Mouse (Mus musculus): Measurements from ENCODE around the gene Kif1b. TPM values are rescaled to one million over a fixed set of nuclear protein-coding genes. Genes with fewer than 3 reads are reported as not detected.

Gene Kif1b
- polyA plus RNA-seq, 1 experiment from 2014 or later = 15.2 TPM

- Histone ChIP-seq H3K4me2 (replicated peaks; ENCODE audit: low read depth) (no peak overlapping the region), H3K27ac (ENCODE audit: low read depth, low read length) (no peak overlapping the region), H3K4me1 (replicated peaks; ENCODE audit: control insufficient read depth, insufficient read depth, low read length) (no peaks in the 10 kb centered on the region), H3K9ac (ENCODE audit: low read depth, low read length) (no peak overlapping the region), H3K4me3 (ENCODE audit: low read depth, low read length) (no peak overlapping the region), H3K36me3 (ENCODE audit: control insufficient read depth, insufficient read depth) (peaks cover 35% of the 10 kb centered on the region), H3K9me3 (ENCODE audit: control insufficient read depth) (no peaks in the 10 kb centered on the region), H3K27me3 (replicated peaks; ENCODE audit: control insufficient read depth, insufficient read depth, low read length) (no peaks in the 10 kb centered on the region)
- no peak for ATAC-seq
- TF ChIP-seq CTCF (IDR thresholded peaks at IDR 0.05; ENCODE audit: low read depth) = no peak
- 97% methylated on average over 6 of the region's 6 CpGs for WGBS
Measured at GRCm38 (mm10) chr4:149270541-149270940, 37.0 kb downstream of the Kif1b start.

GRCm38 (mm10) chr4:149269026-149269425 lies 38.5 kb downstream of the Kif1b start:
- TF ChIP-seq CTCF (IDR thresholded peaks at IDR 0.05; ENCODE audit: low read depth) = no peak
- Histone ChIP-seq H3K9me3 (ENCODE audit: control insufficient read depth) (no peaks in the 10 kb centered on the region), H3K4me2 (replicated peaks; ENCODE audit: low read depth) (no peak overlapping the region), H3K36me3 (ENCODE audit: control insufficient read depth, insufficient read depth) (peaks cover 35% of the 10 kb centered on the region), H3K27ac (ENCODE audit: low read depth, low read length) (no peak overlapping the region), H3K9ac (ENCODE audit: low read depth, low read length) (no peak overlapping the region), H3K27me3 (replicated peaks; ENCODE audit: control insufficient read depth, insufficient read depth, low read length) (no peaks in the 10 kb centered on the region), H3K4me3 (ENCODE audit: low read depth, low read length) (no peak overlapping the region), H3K4me1 (replicated peaks; ENCODE audit: control insufficient read depth, insufficient read depth, low read length) (no peaks in the 10 kb centered on the region)
- WGBS = 65% methylated on average over 4 of the region's 4 CpGs
- ATAC-seq = no peak

GRCm38 (mm10) chr4:149264895-149265294 lies 42.6 kb downstream of the Kif1b start:
- Histone ChIP-seq H3K27me3 (replicated peaks; ENCODE audit: control insufficient read depth, insufficient read depth, low read length) (no peaks in the 10 kb centered on the region), H3K4me2 (replicated peaks; ENCODE audit: low read depth) (no peak overlapping the region), H3K36me3 (ENCODE audit: control insufficient read depth, insufficient read depth) (peaks cover 23% of the 10 kb centered on the region), H3K4me1 (replicated peaks; ENCODE audit: control insufficient read depth, insufficient read depth, low read length) (0 out of 2 replicates have a peak, but pooled peaks cover 4% of the 10 kb centered on the region), H3K4me3 (ENCODE audit: low read depth, low read length) (no peak overlapping the region), H3K27ac (ENCODE audit: low read depth, low read length) (no peak overlapping the region), H3K9me3 (ENCODE audit: control insufficient read depth) (no peaks in the 10 kb centered on the region), H3K9ac (ENCODE audit: low read depth, low read length) (no peak overlapping the region)
- ATAC-seq = no peak
- TF ChIP-seq CTCF (IDR thresholded peaks at IDR 0.05; ENCODE audit: low read depth) = no peak
- whole genome bisulfite sequencing = 92% methylated on average over 2 of the region's 2 CpGs

GRCm38 (mm10) chr4:149263218-149263617 lies 44.3 kb downstream of the Kif1b start:
- no peak for TF ChIP-seq CTCF (IDR thresholded peaks at IDR 0.05; ENCODE audit: low read depth)
- Histone ChIP-seq H3K9ac (ENCODE audit: low read depth, low read length) (no peak overlapping the region), H3K27me3 (replicated peaks; ENCODE audit: control insufficient read depth, insufficient read depth, low read length) (no peaks in the 10 kb centered on the region), H3K9me3 (ENCODE audit: control insufficient read depth) (no peaks in the 10 kb centered on the region), H3K27ac (ENCODE audit: low read depth, low read length) (no peak overlapping the region), H3K4me3 (ENCODE audit: low read depth, low read length) (no peak overlapping the region), H3K36me3 (ENCODE audit: control insufficient read depth, insufficient read depth) (peaks cover 19% of the 10 kb centered on the region), H3K4me1 (replicated peaks; ENCODE audit: control insufficient read depth, insufficient read depth, low read length) (0 out of 2 replicates have a peak, but pooled peaks cover 4% of the 10 kb centered on the region), H3K4me2 (replicated peaks; ENCODE audit: low read depth) (no peak overlapping the region)
- no peak for ATAC-seq
- 92% methylated on average over 9 of the region's 9 CpGs for WGBS

- WGBS = 65% methylated on average over 3 of the region's 3 CpGs
- H3K4me1 ChIP-seq (replicated peaks; ENCODE audit: control insufficient read depth, insufficient read depth, low read length) = 0 out of 2 replicates have a peak, but pooled peaks cover 4% of the 10 kb centered on the region
- peaks cover 22% of the 10 kb centered on the region for H3K36me3 ChIP-seq (ENCODE audit: control insufficient read depth, insufficient read depth)
- H3K9me3 ChIP-seq (ENCODE audit: control insufficient read depth) = no peaks in the 10 kb centered on the region
- ATAC-seq = no peak
- H3K27me3 ChIP-seq (replicated peaks; ENCODE audit: control insufficient read depth, insufficient read depth, low read length) = no peaks in the 10 kb centered on the region
- H3K9ac ChIP-seq (ENCODE audit: low read depth, low read length) = no peak overlapping the region
- H3K4me2 ChIP-seq (replicated peaks; ENCODE audit: low read depth) = no peak overlapping the region
- H3K27ac ChIP-seq (ENCODE audit: low read depth, low read length) = no peak overlapping the region
- TF ChIP-seq CTCF (IDR thresholded peaks at IDR 0.05; ENCODE audit: low read depth) = no peak
- no peak overlapping the region for H3K4me3 ChIP-seq (ENCODE audit: low read depth, low read length)
Measured at GRCm38 (mm10) chr4:149261466-149261865, 46.0 kb downstream of the Kif1b start.

- 0 out of 2 replicates have a peak, but pooled peaks cover 4% of the 10 kb centered on the region for H3K4me1 ChIP-seq (replicated peaks; ENCODE audit: control insufficient read depth, insufficient read depth, low read length)
- no peak overlapping the region for H3K4me2 ChIP-seq (replicated peaks; ENCODE audit: low read depth)
- 57% methylated on average over 3 of the region's 3 CpGs for WGBS
- H3K36me3 ChIP-seq (ENCODE audit: control insufficient read depth, insufficient read depth) = peaks cover 24% of the 10 kb centered on the region
- H3K27me3 ChIP-seq (replicated peaks; ENCODE audit: control insufficient read depth, insufficient read depth, low read length) = no peaks in the 10 kb centered on the region
- H3K27ac ChIP-seq (ENCODE audit: low read depth, low read length) = 0 out of 2 replicates have a peak overlapping the region, but pooled peaks have one; percentile 28
- H3K9me3 ChIP-seq (ENCODE audit: control insufficient read depth) = no peaks in the 10 kb centered on the region
- no peak overlapping the region for H3K4me3 ChIP-seq (ENCODE audit: low read depth, low read length)
- peak; percentile 61 for ATAC-seq
- TF ChIP-seq CTCF (IDR thresholded peaks at IDR 0.05; ENCODE audit: low read depth) = no peak
- no peak overlapping the region for H3K9ac ChIP-seq (ENCODE audit: low read depth, low read length)
Measured at GRCm38 (mm10) chr4:149260911-149261310, 46.6 kb downstream of the Kif1b start.

All from intestine, postnatal 0 days (tissue).